Mouse (Mus musculus) hindbrain, embryonic 14.5 days (tissue): ENCODE measurements at regions not wholly inside any gene's neighbourhood (a gene's known extent, or its start where the extent isn't known, plus 50 kb on each side); places are given as distances from the start of the nearest gene placed in this dataset.
A peak's percentile ranks its signal among the peaks of the same experiment; 100 is the strongest.
"Not testable (repeated sequence)": the region's sequence is repeated elsewhere in the genome, so short reads cannot be mapped to it uniquely, and the experiment has no call there.

Source experiments
- ATAC-seq: fragments of 200-750 bp; cut with Nextera tagmentation; 2 replicates; pipeline ENCODE4 v1.8.0; 2017; ENCODE audit warnings: moderate number of reproducible peaks, mild to moderate bottlenecking, moderate TSS enrichment, moderate library complexity; ENCODE audit not compliant: low FRiP score
- DNase-seq: peaks from one replicate; pipeline ENCODE4 v3.0.0-alpha.2; 2015; ENCODE audit warnings: low spot score
- H3K27ac ChIP-seq: fragments of 300-500 bp; sonication (generic); 2 replicates; pipeline ENCODE4 v1.5.1; 2014; ENCODE audit warnings: mild to moderate bottlenecking, moderate library complexity
- H3K27me3 ChIP-seq: fragments of 300-500 bp; sonication (generic); 2 replicates; pipeline ENCODE4 v1.6.1; 2014; ENCODE audit warnings: mild to moderate bottlenecking, low read length, mixed read lengths; ENCODE audit not compliant: control insufficient read depth, insufficient read depth
- H3K36me3 ChIP-seq: fragments of 300-500 bp; sonication (generic); replicated peaks from 2 replicates; pipeline ENCODE4 v1.6.1; 2014; ENCODE audit not compliant: control insufficient read depth, insufficient read depth
- H3K4me1 ChIP-seq: fragments of 300-500 bp; sonication (generic); replicated peaks from 2 replicates; pipeline ENCODE4 v1.6.1; 2014; ENCODE audit warnings: antibody characterized with exemption, low read length, mixed read lengths; ENCODE audit not compliant: control insufficient read depth, insufficient read depth
- H3K4me2 ChIP-seq: fragments of 300-500 bp; sonication (generic); replicated peaks from 2 replicates; pipeline ENCODE4 v1.6.1; 2014; ENCODE audit warnings: mild to moderate bottlenecking, moderate library complexity
- H3K4me3 ChIP-seq: fragments of 300-500 bp; sonication (generic); replicated peaks from 2 replicates; pipeline ENCODE4 v1.5.1; 2014; ENCODE audit warnings: mild to moderate bottlenecking, low read length
- H3K9ac ChIP-seq: fragments of 300-500 bp; sonication (generic); 2 replicates; pipeline ENCODE4 v1.6.1; 2014
- H3K9me3 ChIP-seq: fragments of 300-500 bp; sonication (generic); 2 replicates; pipeline ENCODE4 v1.6.1; 2016; ENCODE audit warnings: low read length; ENCODE audit not compliant: control insufficient read depth
- WGBS: fragments of 180-500 bp; shearing (Covaris S2); extraction: QIAGEN DNeasy Blood & Tissue Kit; methylation state at CpG from one replicate; pipeline ENCODE4 v1.1.7; 2014; 5-methylcytosine and 5-hydroxymethylcytosine counted together

GRCm38 (mm10) chr12:119527760-119528159 is 213.7 kb downstream of the Macc1 start:
- Histone ChIP-seq H3K27me3 (no peaks in the 10 kb centered on the region), H3K4me3 (no peak overlapping the region), H3K4me2 (no peak overlapping the region), H3K4me1 (no peaks in the 10 kb centered on the region), H3K27ac (no peak overlapping the region), H3K36me3 (no peaks in the 10 kb centered on the region), H3K9ac (no peak overlapping the region), H3K9me3 (no peaks in the 10 kb centered on the region)
- WGBS, result 88% methylated on average over 2 of the region's 2 CpGs
- DNase-seq, result no peak
- ATAC-seq, result 0 out of 2 replicates have a peak, but pooled peaks have one; percentile 31

DNA sequence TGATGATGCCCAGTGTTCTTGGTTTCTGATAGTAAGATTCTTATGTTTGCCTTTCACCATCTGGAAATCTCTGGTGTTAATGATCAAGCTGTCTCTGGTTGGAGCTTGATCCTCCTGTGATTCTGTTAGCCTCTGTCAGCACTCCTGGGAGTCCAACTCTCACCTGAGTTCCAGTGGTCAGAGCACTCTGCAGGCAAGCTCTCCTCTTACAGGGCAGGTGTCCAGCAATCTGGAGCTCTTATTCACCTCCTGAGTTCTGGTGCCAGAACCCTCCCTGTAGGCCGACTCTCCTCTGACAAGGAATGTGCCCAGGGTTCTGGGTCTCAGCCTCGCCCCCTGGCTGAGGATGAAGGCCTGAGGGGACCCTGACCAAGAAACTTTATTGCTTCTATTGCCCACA is 234.3 kb downstream of the Macc1 start:
- H3K27me3 ChIP-seq, H3K9ac ChIP-seq, H3K4me2 ChIP-seq, H3K9me3 ChIP-seq, DNase-seq, ATAC-seq, H3K27ac ChIP-seq, H3K4me1 ChIP-seq, H3K36me3 ChIP-seq, H3K4me3 ChIP-seq: not testable (repeated sequence)
- 81% methylated on average over 2 of the region's 2 CpGs for WGBS

DNA sequence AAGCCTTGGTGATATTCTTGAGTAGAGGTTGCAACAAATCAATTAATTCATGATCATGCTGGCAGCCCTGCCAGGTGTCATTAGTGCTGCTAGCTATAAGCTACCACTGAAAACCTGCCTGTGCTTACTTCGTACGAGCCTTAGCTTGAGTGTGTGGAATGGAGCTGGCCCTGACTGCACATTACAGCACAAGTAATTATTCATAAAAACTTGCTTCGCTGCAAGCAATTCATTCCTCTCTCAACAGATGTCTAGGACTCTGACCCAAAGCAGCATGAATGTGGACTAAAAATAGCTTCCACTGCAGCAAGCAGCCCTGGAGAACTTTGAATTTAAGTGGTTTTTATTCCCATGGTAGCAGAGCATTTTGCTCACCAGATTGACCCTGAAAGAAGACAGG is 262.6 kb downstream of the Macc1 start:
- DNase-seq (peak; percentile 33), ATAC-seq (peak; percentile 64; the same call in 1 of the 2 replicates)
- H3K4me3 ChIP-seq, result no peak overlapping the region
- WGBS, result 55% methylated on average over 3 of the region's 3 CpGs
- no peaks in the 10 kb centered on the region for H3K27me3 ChIP-seq
- no peak overlapping the region for H3K27ac ChIP-seq
- no peak overlapping the region for H3K9ac ChIP-seq
- H3K36me3 ChIP-seq, result no peaks in the 10 kb centered on the region
- no peaks in the 10 kb centered on the region for H3K4me1 ChIP-seq
- no peaks in the 10 kb centered on the region for H3K9me3 ChIP-seq
- H3K4me2 ChIP-seq, result no peak overlapping the region

GRCm38 (mm10) chr12:119577280-119577679 is 263.2 kb downstream of the Macc1 start:
- Histone ChIP-seq H3K27ac (no peak overlapping the region), H3K4me3 (no peak overlapping the region), H3K9me3 (no peaks in the 10 kb centered on the region), H3K9ac (no peak overlapping the region), H3K4me2 (no peak overlapping the region), H3K4me1 (no peaks in the 10 kb centered on the region), H3K36me3 (no peaks in the 10 kb centered on the region), H3K27me3 (no peaks in the 10 kb centered on the region)
- ATAC-seq (no peak), DNase-seq (no peak)

DNA sequence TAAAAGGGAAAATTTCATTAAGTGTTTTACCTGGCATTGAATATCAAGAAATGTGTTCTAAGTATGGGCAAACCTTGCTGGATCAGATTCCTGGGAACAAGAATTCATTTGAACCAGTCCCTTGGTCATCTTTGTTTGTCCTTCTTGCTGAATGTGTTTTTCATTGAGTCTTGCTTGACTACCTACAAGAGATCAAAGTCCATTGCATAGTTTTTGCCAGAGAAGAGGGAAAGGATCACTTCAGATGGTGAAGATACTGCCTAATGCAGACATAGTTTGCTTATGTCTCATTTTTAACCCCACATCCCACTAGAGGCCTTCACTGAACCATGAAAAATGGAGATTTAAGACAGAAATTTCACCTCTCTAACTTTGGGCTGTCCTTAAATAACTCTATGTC is 287.3 kb downstream of the Macc1 start:
- no peak overlapping the region for H3K27ac ChIP-seq
- ATAC-seq, result no peak
- H3K27me3 ChIP-seq, result no peaks in the 10 kb centered on the region
- DNase-seq, result no peak
- H3K9ac ChIP-seq, result no peak overlapping the region
- H3K4me1 ChIP-seq, result no peaks in the 10 kb centered on the region
- no peaks in the 10 kb centered on the region for H3K36me3 ChIP-seq
- no peak overlapping the region for H3K4me2 ChIP-seq
- H3K9me3 ChIP-seq, result no peaks in the 10 kb centered on the region
- no peak overlapping the region for H3K4me3 ChIP-seq

DNA sequence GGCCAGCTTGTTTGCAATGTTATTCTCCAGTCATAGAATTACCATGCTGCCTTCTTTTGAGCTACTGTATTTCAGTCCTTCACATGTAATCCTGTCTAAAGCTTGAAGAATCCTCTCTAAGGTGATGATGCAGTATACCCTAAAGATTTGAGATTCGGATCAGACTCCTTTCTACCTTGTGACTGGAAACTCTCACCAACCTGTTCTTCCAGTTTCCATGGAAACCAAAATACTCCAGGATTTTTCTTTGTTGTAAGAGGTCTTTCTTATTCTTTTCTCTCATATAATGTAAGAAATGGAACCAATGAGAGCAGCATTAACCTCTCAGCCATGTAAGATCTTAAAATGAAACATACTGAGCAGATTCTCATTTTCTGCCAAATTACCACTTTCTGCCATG is 310.2 kb downstream of the Macc1 start:
- H3K27ac ChIP-seq, result no peak overlapping the region
- ATAC-seq, result no peak
- no peaks in the 10 kb centered on the region for H3K4me1 ChIP-seq
- no peaks in the 10 kb centered on the region for H3K9me3 ChIP-seq
- no peak overlapping the region for H3K9ac ChIP-seq
- H3K27me3 ChIP-seq, result no peaks in the 10 kb centered on the region
- H3K4me3 ChIP-seq, result no peak overlapping the region
- H3K36me3 ChIP-seq, result no peaks in the 10 kb centered on the region
- WGBS, result 53% methylated on average over 1 of the region's 1 CpGs
- DNase-seq, result peak; percentile 26
- H3K4me2 ChIP-seq, result no peak overlapping the region

- DNase-seq (no peak), ATAC-seq (no peak)
- WGBS, result 69% methylated on average over 2 of the region's 2 CpGs
- H3K27ac ChIP-seq, result no peak overlapping the region
- H3K36me3 ChIP-seq, result no peaks in the 10 kb centered on the region
- no peak overlapping the region for H3K4me3 ChIP-seq
- H3K27me3 ChIP-seq, result no peaks in the 10 kb centered on the region
- H3K9me3 ChIP-seq, result no peaks in the 10 kb centered on the region
- H3K4me1 ChIP-seq, result no peaks in the 10 kb centered on the region
- H3K4me2 ChIP-seq, result no peak overlapping the region
- H3K9ac ChIP-seq, result no peak overlapping the region
Measured at GRCm38 (mm10) chr12:119655366-119655765, 290.3 kb upstream of the Tmem196 start.
